8 mouse cellular contexts compared by ENCODE assay signal in the genomic region with DNA sequence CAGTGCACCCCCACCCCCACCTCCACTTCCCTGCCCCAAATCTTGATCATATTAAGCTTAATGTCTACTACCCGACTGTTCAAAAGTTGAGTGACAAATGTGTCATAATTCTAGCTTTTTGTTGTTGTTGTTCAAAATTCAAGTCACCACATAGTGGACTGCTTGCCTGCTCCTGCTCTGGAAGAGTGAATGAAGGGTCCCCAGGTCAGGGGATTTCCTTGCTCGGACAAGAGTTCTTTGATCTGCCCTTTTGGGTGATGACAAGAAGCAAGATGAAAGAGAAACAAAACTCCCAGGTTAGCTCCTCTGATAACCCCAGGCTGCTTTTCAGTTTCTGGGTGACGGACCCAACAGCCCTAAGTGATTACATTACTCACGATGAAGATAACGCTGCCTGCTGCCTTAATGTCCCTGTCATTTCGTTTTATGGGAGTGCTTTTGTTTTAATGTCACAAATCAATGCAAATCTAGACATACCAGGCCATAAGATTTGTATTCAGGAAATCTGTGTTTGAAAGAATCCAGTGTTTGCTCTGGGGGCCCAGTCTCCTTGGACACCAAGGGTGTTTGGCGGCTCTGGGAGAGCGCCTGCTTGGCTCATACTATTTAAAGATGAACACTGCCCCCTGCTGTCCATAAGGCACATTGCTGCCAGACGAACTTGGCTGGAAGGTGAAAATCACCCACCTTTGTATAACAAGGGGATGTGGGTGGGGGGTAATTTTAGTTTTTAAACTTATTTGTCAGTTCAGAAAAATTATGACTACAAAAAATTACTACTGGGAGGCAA.
DNase-seq lines count a peak whose midpoint lies in the region; ATAC-seq and TF ChIP-seq lines count a peak whose summit lies in the region.

No protein-coding gene starts in this region.

- H3K27ac ChIP-seq in intestine, postnatal 0 days (ENCODE audit: low read depth, low read length), result no peak overlapping the region
- no peak overlapping the region for H3K27ac ChIP-seq in midbrain, embryonic 15.5 days
- no peak overlapping the region for H3K27ac ChIP-seq in stomach, embryonic 14.5 days (ENCODE audit: low read length)

- 10% methylated on average over 9 of the region's 9 CpGs for WGBS in intestine, postnatal 0 days
- WGBS in midbrain, embryonic 15.5 days, result 7% methylated on average over 9 of the region's 9 CpGs
- WGBS in stomach, embryonic 14.5 days, result 6% methylated on average over 9 of the region's 9 CpGs

- H3K9ac ChIP-seq in intestine, postnatal 0 days (ENCODE audit: low read depth, low read length), result no peak overlapping the region
- H3K9ac ChIP-seq in midbrain, embryonic 15.5 days, result no peak overlapping the region
- H3K9ac ChIP-seq in stomach, embryonic 14.5 days (replicated peaks; ENCODE audit: low read depth, low read length), result no peak overlapping the region

- H3K27me3 ChIP-seq in intestine, postnatal 0 days (replicated peaks; ENCODE audit: control insufficient read depth, insufficient read depth, low read length), result no peaks in the 10 kb centered on the region
- H3K27me3 ChIP-seq in midbrain, embryonic 15.5 days (replicated peaks), result peaks cover 18% of the 10 kb centered on the region
- no peaks in the 10 kb centered on the region for H3K27me3 ChIP-seq in stomach, embryonic 14.5 days (ENCODE audit: control insufficient read depth, insufficient read depth, low read length)

- intact Hi-C loops in left cerebral cortex, postnatal 25 days (cut with DNase I), result loop anchor here (1.0 to 5.0 kb wide), 4 partner anchors 62 to 1317 kb away; a partner anchor contains a TSS

- no peak for ATAC-seq in intestine, postnatal 0 days
- ATAC-seq in midbrain, embryonic 15.5 days (replicated peaks), result peak; percentile 91
- peak; percentile 73 for ATAC-seq in stomach, embryonic 14.5 days (ENCODE audit: insufficient number of reproducible peaks, insufficient read depth, low FRiP score, low read depth)

- H3K4me3 ChIP-seq in intestine, postnatal 0 days (ENCODE audit: low read depth, low read length), result no peak overlapping the region
- no peak overlapping the region for H3K4me3 ChIP-seq in midbrain, embryonic 15.5 days
- no peak overlapping the region for H3K4me3 ChIP-seq in stomach, embryonic 14.5 days (ENCODE audit: low read depth, low read length)

- H3K9me3 ChIP-seq in intestine, postnatal 0 days (ENCODE audit: control insufficient read depth), result no peaks in the 10 kb centered on the region
- no peaks in the 10 kb centered on the region for H3K9me3 ChIP-seq in midbrain, embryonic 15.5 days
- H3K9me3 ChIP-seq in stomach, embryonic 14.5 days (ENCODE audit: control insufficient read depth, low read depth, low read length), result no peaks in the 10 kb centered on the region

- H3K4me2 ChIP-seq in intestine, postnatal 0 days (replicated peaks; ENCODE audit: low read depth), result peak overlapping the region; percentile 54
- H3K4me2 ChIP-seq in midbrain, embryonic 15.5 days, result peak overlapping the region; percentile 43
- no peak overlapping the region for H3K4me2 ChIP-seq in stomach, embryonic 14.5 days (replicated peaks; ENCODE audit: low read depth, low read length)

- peak; percentile 41 for DNase-seq in gastrocnemius, adult 18-20 months (ENCODE audit: low spot score)
- no peak for DNase-seq in gastrocnemius, postnatal 25 days
- peak; percentile 85 for DNase-seq in embryo, embryonic 10 days (ENCODE audit: low spot score)
- DNase-seq in gastrocnemius, postnatal 4 days (ENCODE audit: low spot score in 2 of 2), result peak; percentile 20 to 58
- DNase-seq in left cerebral cortex, postnatal 25 days (ENCODE audit: low spot score in 2 of 2), result peak; percentile 80 to 83

- H3K4me1 ChIP-seq in intestine, postnatal 0 days (replicated peaks; ENCODE audit: control insufficient read depth, insufficient read depth, low read length), result no peaks in the 10 kb centered on the region
- peaks cover 5% of the 10 kb centered on the region for H3K4me1 ChIP-seq in midbrain, embryonic 15.5 days
- H3K4me1 ChIP-seq in stomach, embryonic 14.5 days (ENCODE audit: control insufficient read depth, insufficient read depth, low read length), result peaks cover 7% of the 10 kb centered on the region; the same call in 1 of the 2 replicates

- TF ChIP-seq CTCF in intestine, postnatal 0 days (IDR thresholded peaks at IDR 0.05; ENCODE audit: low read depth), result peak; percentile 83

- no peaks in the 10 kb centered on the region for H3K36me3 ChIP-seq in intestine, postnatal 0 days (ENCODE audit: control insufficient read depth, insufficient read depth)
- H3K36me3 ChIP-seq in midbrain, embryonic 15.5 days (replicated peaks), result no peaks in the 10 kb centered on the region
- no peaks in the 10 kb centered on the region for H3K36me3 ChIP-seq in stomach, embryonic 14.5 days (ENCODE audit: control insufficient read depth, insufficient read depth, low read length)
